Mouse (Mus musculus): ENCODE results near the gene Gm4792. TPM values are rescaled to one million over a fixed set of nuclear protein-coding genes. Genes with fewer than 3 reads are reported as not detected.

The Gm4792 gene
- polyA plus RNA-seq (2012; rRNA removed; ENCODE audit: low replicate concordance), result not detected in 2 replicates

GRCm38 (mm10) chr10:94298471-94298870 lies at the start of gene Gm4792:
Gm4792 (minus strand) TSS chr10:94298703.

DNA sequence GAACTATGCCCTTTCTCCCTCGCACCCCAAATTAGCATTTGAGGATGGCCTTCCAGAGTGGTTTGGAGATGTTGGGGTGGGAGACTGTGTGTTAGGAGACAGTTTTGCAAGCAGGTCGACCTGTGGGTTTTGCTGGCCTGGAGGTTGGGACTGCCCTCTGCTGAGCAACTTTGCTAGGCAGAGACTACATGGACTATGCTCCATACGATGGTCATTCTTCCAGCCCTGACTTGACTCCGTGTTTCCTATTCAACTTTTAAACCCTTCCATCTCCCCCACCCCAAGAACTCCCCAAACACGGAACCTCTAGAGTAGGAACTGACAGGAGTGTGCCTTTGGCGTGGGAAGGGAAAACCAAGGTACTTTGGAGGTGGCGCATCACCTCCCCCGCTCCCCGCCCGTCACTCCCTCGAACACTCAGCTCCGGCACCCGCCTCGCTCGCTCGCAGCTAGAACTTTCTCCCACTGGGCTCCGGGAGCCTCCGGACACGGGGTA lies 13.1 kb upstream of the Gm4792 start, which contains the start of gene Tmcc3:
Gene Tmcc3 (plus strand): TSS at position 439 of the 496 bp plus-strand sequence.

Other genes with a start within 250 kb of the Gm4792 start
- gene Nr2c1, start 150.7 kb downstream of the Gm4792 start, polyA plus RNA-seq (2012; rRNA removed; ENCODE audit: low replicate concordance), result 1.8 and 2.2 TPM in 2 replicates
- 26.8 and 27.6 TPM in 2 replicates for gene Ndufa12, start 100.0 kb downstream of the Gm4792 start, polyA plus RNA-seq (2012; rRNA removed; ENCODE audit: low replicate concordance)
- 16.7 and 22.6 TPM in 2 replicates for gene Tmcc3, start 13.2 kb upstream of the Gm4792 start, polyA plus RNA-seq (2012; rRNA removed; ENCODE audit: low replicate concordance)

All from duodenum, adult 2 months (tissue).